Mouse (Mus musculus) fat pad, adult 2 months (tissue): ENCODE results near the gene Odc1.
"Not testable (repeated sequence)": the region's sequence is repeated elsewhere in the genome, so short reads cannot be mapped to it uniquely, and the experiment has no call there.

Source experiments
- DNase-seq: peaks from one replicate; pipeline ENCODE4 v3.0.0-alpha.2; 2011; ENCODE audit warnings: low read depth, low spot score; ENCODE audit errors: extremely low read depth

The Odc1 gene

DNA sequence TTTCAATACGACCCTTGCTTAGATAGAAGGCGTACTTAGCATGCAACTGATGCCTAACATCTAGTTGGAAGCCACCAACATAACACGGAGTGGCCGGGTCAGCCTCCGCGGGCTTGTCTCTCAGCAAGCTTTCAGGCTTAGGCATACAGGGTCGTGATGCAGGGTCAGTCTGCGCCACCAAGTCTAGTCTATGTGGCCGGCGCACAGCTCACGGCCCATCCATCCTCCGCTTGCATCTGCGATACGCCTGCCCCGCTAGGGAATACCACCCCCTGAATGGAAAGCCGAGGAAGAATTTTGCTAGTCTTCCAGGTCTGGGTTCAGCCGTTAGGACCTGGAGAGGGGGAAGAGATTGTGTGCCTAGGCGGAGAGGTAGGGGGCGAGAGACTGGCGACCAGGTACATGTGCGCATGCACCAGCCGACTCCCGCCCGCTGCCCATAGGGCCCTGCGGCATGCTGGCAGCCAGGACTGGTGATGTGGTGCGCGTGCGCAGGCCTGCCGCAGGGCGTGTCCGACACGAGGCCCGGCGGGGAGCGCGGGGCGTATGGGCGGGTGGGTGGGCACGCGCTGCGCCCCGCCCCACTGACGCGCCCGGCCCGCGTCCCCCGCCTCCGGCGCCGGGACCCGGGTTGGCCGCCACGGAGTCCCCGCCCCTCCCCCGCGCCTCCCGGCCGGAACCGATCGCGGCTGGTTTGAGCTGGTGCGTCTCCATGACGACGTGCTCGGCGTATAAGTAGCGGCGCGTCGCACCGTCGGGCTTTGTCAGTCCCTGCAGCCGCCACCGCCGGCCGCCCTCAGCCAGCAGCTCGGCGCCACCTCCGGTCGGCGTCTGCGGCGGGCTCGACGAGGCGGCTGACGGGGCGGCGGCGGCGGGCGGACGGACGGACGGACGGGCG, at the start of gene Odc1:
Gene Odc1 (plus strand): TSS at position 586 of the 898 bp plus-strand sequence.
- DNase-seq, result no peak

DNA sequence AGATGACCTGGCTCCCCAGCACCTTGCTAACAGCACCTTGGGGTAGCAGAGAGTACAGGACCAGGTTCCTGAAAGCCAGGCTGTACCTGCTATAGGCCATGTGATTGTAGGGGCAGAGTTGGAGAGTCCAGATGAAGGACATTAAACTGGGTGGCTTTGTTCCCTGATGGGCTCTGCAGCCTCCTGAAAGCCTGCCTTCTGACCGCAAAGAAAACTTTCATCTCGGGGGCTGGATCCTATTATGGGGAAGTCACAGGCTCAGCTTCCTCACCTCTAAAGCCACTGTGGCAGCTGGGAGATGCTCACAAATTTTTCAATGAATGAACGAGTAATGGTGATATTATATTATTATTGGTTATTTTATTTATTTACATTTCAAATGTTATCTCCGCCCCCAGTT, 49.8 kb upstream of the Odc1 start:
- DNase-seq, result no peak

DNA sequence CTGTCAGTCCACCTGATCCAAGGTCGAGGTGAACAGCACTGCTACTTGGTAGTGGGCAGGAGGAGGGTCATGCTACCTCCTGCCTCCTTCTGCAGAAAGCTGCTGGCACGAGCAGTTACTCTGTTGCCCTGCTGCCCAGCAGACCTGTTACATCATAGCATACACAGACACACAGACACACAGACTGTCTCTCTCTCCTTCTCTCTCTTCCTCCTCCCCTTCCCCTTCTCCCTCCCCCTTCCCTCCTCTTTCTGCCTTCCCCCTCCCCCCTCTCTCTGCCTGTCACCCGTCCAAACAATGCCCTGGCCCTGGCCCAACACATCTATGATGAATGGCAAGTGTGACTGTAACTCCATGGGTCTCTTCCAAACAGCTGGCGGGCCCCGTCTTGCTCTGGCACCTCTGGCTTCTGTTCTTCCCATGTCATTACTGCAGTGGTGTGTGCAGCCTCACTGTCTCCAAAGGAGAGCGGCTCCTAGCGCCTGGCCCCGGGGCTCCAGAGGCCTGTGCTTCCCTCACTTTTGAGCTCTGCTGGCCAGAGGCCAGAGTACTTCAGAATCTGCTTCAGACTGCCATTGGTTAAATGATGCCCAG, 48.6 kb upstream of the Odc1 start:
- no peak for DNase-seq

DNA sequence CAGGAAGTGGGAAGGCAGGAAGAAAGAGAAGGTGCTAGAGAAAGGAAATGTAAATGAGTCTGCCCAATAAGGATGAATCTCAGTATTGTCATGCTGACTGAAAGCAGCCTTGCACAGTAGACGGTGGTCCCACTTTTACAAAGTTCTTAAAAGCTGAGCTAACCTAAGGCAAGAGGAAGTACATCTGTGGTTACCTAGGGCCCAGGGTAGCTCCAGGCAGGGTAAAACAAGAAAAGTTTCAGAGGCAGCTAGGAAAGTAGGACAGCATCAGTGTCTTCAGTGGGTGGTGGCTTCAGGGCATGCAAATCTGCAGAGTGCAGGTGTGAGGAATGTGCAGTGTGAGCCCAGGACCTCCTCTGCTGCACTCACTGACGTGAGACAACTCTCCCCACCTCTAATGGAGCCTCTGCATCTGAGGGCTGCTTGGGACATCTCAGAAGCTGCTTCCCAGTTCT, 38.9 kb upstream of the Odc1 start:
- no peak for DNase-seq

DNA sequence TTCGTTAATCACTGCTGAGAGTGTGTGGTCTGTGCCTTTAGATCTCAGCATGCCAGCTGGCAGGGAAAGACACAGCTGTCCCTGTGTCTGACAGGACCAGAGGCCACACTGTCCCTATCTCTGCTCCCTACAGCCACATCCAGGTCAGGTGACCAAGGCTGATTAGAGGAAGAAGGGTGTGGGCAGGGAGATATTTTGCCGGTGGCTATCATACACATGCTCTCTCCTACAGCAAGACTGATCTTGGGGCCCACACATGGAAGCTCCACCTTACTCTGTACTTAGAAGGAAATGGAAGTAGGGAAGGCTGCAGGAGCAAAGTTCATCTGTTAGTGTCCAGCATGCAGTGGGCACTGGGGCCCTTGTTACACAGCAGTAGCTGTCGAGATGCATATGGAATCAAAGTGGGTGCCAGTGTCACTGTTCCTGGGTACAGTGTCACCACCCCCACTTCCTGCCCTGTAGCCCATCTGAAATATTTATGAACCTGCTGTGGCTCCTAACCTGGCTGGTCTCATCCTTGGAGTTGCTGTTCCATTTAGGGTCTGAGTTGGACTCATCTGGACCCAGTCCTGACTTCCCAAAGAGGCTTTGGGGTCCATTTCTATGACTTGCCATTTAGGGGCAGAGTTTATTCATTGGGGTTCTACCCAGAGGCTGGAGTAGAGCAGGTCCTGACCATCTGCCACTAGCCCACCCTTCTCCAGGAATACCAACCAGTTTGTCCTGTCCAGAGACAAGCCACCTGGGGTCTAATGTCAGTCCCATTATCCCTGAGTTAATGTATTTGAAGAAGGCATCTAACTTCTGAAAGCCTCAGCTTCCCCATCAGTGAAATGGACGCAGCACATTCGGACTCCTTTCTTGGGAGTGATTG, 38.2 kb upstream of the Odc1 start:
- DNase-seq, result no peak

DNA sequence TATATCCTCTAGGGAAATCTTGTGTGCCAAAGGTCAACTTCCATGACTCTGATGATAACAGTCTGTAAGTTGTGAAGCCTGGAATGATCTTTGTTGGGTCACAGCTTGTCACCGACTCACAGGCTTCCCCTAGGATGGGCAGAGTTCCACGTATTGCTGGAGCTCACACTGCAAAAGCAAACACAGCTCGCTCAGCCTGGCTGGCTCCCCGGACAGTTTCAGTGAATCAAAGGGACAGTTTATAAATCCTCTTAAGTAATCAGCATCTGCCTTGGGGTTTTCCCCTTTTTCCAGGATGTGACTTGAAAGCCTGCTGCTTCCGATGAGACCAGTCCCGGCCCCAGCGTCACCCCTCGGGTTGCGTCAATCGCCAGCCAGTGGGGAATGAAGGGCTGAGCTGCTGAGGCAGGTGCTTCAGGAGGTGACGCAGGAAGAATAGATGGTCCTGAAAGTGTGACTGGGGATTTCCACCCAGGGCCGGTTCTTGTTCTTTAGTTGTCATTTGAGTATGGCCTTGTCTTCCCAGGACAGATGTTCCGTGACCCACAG, 37.5 kb upstream of the Odc1 start:
- DNase-seq, result no peak

DNA sequence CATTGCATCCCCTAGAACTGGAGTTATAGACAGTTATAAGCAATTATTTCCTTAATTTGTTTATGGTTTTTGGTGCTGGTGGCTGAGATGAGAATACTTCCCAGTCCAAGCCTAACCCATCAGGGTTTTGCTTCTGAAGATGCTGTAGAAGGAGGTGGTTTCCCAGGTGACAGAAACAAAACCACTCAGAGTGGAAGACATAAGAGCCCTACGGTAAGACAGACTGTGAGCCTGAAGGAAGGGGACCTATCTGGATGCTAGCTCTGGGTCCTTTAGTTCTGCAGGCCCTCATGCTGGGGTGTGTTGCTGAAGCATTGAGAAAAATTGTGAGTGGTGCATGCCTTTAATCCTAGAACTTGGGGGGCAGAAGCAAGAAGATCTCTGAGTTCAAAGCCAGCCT, 35.3 kb upstream of the Odc1 start:
- DNase-seq, result no peak

DNA sequence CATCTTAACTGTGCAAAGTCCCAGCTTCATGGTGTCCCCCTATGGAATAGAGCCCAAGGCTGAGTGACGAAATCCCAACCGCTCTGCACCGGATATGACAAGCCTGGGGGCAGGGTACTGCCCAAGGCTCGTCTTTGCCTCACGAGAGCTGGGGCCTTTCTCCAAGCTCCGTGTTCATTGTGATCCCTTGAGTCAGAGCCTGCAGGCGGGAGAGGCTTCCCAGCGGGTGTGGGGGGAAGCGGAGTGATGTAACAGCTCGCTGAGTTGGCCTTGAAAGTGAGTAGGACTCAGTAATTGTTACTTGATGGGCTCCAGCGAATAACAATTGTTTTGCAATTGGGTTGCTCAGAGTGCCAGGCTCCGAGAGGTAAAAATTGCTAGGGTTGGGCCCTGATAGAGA, 34.4 kb upstream of the Odc1 start:
- DNase-seq, result no peak

DNA sequence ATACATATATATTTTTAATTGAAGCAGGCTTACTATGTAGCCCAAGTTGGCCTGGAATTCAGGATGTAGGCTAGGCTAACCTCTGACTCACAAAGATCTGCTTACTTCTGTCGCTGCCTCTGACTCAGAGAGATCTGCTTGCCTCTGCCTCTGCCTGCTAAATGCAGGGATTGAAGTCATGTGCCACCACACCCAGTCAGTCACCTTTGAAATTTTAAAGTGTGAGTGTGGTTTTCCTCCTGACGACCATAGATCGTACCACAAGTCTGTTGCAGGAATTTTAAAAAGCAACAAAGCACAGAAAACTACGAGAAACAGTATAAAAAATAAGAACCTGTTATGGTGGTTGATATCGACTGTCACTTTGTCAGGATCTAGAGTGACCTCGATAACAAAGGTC, 33.6 kb upstream of the Odc1 start:
- DNase-seq, result no peak

DNA sequence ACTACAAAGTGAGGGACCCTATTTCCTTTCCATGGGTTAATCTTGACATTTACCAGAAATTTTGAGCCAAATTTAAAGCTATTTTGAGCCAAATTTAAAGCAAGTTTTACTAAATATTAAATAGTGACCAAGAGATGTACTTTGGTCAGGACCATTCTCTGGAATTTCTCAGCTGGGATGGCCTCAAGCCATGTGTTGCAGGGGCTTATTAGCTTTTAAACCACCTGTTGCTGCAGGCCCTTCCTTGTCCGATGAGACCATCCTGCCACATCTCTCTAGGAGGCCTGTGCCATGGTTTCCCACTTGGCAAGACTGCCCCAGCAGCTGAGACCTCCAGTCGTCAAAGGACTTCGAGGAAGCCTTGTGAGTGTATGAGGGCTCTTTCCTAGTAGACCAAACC, 15.4 kb upstream of the Odc1 start:
- no peak for DNase-seq

DNA sequence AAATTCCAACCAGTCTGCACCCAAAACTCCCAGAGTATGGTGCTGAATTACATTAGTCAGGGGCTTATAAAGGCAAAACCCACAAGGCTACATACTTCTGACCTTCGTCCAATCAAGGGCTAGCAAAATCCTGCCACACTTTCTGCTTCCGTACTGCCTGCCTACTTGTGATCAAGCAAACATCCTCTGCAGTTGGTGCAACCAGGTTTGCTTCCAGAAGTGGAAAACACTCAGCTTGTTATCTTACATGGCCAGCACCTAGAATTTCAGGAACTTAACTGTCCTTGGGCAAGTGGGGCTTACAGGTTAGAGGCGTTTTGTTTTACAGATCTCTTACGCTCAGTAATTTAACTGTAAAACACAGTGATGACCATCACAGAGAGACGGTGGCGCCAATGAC, 14.9 kb upstream of the Odc1 start:
- no peak for DNase-seq

DNA sequence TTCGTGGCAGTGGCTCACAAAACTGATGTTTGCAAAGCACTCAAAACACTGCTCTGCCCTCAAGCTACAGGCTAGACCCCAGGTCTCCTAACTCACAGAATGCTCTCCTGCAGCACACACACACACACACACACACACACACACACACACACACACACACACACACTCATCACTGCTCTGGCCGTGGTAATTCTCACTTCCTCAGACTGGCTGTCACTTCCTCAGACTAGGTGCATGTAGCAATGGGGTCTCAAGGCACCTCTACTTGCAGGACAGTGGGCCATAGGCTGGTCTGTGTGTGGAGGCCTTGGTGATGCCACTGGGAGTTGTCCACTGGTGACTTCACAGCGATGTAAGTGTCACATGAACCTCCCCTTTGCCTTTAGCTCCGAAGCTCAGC, 13.8 kb upstream of the Odc1 start:
- DNase-seq, result no peak

DNA sequence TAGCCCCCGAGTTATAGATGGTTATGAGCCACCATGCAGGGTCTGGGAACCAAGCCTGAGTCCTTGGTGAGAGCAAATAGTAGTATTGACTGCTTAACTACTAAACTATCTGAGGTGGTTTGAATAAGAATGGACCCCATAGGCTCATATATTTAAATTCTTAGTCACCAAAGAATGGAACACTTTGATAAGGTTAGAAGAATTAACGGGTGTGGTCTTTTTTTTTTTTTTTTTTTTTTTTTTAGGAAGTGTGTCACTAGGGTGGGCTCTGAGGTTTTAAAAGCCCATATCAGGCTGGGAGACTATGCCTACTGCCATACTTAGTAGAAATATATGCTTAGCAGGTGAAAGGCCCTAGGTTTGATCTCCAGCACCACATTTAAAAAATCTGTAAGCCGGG, 8.4 kb upstream of the Odc1 start:
- DNase-seq, result no peak

DNA sequence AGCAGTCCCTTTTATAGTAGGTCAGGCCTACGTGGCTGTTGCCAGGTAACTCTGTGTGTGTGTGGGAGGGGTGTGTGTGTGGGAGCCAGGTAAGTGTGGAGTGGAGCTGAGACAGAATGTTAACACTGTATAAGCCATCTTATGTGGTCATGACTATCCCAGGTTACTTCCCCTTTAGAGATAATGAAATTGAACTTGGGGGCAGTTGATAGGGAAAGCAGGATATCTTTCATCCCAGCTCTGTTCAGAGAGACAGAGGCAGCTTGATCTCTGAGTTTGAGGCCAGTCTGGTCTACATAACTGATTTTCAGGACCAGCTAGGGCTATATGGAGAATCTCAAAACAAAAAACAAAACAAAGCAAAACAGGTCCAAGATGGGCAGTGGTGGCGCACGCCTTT, 7.4 kb upstream of the Odc1 start:
- no peak for DNase-seq

DNA sequence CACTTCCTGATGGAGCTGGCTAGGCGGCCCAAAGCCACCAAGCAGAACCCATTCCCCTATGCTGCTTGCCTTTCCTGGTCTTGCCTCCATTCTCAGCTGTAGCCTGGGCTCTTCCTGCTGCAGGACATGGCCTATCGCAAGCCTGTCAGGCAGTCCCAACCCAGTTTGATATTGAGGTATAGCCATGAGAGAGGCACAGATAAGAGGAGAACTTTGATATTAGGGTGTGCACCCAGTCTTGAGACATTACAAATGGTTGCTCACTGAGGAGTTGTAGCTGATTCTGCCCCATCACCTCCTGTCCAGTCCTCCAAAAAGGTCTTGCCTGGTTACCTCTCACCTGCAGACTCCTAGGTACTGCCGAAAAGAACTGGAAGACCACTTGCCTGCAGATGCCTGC, 6.5 kb upstream of the Odc1 start:
- DNase-seq, result no peak

DNA sequence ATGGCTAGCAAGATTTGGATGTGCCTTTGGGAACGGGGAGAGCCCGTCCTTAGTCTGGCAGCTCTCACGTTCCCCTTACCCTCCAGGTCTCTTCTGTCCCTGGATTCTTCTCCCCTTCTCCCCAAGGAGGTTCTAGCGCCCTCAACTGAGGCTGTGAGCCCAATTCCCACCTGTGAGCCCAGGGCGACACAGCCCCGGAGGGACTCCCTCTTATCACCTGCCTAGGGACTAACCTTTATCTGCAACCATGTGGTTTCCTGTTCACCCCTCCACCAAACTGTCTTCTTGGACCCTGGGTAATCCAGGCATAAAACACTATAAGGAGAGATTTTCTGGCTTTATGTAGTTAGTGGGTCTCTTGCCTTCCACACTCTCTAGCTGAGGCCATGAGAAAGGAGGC, 5.6 kb upstream of the Odc1 start:
- no peak for DNase-seq

DNA sequence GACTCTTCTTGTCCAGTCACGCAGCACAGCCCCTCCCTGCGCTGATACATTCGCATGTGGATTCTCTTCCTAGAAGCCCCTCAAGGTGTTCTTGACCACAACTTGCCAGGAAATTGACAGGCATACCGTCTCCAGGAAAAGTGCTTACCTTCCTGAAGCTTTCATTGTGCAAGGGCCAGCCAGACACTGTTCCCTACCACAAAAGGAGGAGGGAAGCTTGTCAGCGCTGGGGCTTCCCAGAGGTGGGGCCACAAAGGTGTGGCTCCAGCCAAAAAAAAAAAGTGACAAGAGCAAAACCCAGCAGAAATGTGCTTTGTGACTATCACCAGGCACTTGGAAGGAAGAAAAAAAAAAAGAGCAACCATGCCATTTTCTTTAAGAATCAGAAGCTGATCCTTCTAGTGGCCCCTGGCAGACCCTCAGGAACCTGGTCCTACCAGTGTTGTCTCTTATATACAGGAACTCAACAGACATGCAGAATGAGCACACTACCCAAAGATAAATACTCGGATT, 4.5 kb upstream of the Odc1 start:
- no peak for DNase-seq

DNA sequence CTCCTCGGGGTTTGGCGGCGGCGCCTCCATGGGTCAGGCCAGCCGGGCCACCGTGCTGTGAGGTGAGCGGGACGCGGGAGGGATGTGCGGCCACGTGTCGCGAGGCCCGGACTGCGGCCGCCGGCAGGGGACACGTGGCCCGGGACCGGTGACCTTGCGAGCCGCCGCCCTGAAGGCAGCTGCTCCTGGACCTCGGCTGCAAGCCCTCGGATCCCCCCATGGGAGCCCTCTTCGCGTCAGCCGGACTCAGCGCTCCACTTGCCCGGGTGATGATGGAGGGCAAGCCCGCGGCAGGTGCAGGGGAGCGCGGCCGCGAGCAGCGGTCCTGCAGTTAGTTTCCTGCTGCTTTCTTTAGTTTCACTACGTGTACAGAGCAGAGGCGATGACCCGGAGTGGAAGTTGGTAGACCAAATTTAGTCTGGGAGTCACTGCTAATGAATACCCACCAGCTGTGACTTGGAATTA, 545 bp downstream of the Odc1 start:
- no peak for DNase-seq

DNA sequence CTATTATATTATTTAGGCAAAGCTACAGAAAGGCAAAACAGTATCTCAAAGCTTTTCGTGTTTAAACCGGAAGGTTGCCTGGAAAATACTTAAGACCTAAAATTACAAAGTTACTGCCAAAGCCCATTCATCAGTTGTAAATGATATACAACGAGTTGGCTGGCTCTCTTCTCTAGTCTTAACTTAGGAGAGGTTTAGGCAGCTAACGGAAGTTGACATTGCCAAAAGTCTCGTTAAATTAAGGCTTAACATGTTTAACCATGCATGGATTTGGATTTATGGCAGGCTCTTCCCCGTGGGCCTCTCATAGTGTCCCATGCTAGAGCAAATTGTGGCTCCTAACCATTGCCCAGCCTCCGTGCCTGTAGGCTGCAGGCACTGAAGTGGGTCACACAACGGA, 1.3 kb downstream of the Odc1 start:
- no peak for DNase-seq

DNA sequence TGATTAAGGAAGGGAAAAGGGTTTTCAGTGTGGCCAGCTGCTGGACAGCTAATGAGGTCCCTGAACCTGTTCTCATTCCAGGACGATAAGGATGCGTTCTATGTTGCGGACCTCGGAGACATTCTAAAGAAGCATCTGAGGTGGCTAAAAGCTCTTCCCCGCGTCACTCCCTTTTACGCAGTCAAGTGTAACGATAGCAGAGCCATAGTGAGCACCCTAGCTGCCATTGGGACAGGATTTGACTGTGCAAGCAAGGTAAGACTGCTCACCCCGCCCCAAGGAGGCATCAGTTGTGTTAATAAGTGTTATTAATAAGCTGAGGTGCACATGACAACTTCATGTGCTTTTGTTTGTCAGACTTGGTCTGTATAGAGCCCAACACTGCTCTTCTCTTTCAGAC, 3.0 kb downstream of the Odc1 start:
- not testable (repeated sequence) for DNase-seq

DNA sequence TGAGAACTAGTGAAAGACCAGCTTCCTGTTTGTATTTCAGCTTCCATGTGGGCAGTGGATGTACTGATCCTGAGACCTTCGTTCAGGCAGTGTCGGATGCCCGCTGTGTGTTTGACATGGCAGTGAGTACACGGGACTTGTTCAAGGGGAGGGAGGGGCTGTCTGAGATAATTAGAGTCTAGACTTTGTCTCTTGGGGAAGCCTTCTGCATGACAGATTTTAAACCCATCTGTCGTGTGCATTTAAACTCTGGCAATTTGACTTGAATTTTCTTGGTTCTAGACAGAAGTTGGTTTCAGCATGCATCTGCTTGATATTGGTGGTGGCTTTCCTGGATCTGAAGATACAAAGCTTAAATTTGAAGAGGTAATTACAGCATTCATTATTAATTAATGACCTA, 3.9 kb downstream of the Odc1 start:
- no peak for DNase-seq
